Mouse (Mus musculus): ENCODE measurements around the gene Tfap4. TPM values are rescaled to one million over a fixed set of nuclear protein-coding genes. Genes with fewer than 3 reads are reported as not detected.
"Not testable (repeated sequence)": the region's sequence is repeated elsewhere in the genome, so short reads cannot be mapped to it uniquely, and the experiment has no call there.

Tfap4 gene
- total RNA-seq, 2 experiments from 2014 or later = 3.2 to 7.9 TPM

DNA sequence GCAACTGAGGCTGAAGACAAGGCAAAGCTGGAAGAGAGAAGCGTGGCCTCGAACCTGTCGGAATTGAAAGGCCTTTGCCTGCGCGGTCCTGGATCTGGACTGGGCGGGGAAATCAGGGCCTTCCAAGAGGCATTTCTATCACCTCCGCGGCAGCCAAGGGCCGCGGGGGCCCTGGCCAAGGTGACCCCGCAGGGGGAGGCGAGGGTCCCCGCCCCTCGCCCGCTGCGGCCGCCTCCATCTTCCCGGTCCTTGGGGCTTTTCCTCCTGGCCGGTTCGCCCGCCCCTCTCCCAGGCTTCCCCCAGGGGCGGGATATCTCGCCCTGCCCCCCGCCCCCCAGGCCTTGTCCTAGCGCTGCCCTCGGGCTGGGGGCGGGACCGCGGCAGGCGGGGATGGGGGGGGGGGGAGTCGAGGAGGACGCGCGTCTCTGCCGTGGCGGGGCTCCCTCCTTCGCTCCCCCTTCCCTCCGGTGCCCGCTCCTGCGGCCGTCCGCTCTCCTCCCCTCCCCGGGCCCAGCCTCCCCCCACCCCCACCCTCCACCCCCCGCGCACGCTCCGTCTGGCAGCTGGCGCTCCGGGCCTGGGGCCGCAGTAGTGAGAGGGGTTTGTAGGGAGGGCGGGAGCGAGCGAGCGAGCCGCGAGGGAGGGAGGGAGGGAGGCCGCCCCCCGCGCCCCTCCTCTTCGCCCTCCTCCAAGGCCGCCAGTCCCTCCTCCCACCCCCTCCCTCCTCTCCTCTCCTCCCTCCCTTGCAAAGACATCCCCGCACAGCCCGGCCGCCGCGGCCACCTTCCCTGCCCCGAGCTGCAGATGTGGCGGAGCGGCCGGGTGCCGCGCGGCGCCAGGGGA, 34.5 kb upstream of the Tfap4 start, which contains the start of gene Glis2:
TSS of gene Glis2 (plus strand) at position 743 of the 843 bp plus-strand sequence.
- DNase-seq = peak; percentile 78 to 82

DNA sequence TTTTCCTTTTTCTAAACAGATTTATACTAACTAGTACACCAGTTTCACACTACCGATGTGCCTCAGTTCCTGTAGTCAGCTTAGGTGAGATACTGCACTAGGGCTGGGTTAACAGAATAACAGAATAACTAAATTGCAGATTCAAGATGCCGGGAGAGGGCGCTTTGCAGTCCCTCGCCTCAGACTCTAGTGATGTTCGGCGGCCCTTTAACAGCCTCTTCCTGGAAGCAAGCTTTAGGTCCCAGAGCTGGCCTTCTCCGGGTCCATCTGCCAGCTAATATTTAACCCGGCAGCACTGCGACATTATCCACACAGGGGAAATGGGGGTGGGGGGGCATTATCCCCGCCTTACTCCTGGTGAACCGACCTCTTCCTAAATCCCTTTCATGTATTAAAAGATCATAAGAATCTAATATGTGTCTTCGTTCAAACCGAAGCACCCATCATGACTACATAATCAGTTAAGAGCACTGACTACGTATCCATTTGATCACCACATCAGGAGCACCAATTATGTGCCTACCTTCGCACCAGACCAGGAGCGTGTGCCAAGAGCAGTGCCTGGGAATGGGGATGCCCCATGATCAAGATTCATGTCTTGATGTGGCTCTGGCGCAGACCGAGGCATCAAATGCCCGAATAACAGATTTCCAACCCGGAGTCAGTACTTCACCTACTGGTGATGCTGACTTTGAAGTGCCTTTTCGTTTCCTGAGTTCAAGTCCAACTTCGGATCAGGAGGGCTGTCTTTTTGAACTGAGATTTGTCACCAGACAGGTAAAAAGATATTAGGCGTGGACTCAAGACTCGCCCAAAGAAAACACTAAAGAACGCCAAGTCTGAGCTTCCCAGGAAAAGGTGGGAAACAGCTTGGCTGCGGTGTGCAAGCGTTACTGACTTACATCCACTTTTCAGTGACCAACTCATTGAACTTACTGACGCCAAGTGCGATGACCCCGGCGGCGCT, 33.5 kb upstream of the Tfap4 start:
- peak; percentile 59 to 70 for DNase-seq

DNA sequence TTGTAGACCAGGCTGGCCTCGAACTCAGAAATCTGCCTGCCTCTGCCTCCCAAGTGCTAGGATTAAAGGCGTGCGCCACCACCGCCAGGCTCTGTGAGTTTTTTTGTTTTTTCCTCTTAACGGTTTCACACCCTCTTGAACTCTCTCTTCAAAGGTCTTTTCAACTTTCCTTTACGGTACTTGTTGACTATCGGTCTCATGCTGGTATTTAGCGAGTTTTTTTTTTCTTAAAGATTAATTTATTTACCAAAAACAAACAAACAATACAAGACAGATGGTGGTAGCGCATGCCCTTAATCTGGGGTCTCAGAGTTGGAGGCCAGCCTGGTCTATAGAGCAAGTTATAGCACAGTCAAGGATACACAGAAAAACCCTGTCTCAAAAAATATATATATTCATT, 30.6 kb upstream of the Tfap4 start:
- DNase-seq = no peak

DNA sequence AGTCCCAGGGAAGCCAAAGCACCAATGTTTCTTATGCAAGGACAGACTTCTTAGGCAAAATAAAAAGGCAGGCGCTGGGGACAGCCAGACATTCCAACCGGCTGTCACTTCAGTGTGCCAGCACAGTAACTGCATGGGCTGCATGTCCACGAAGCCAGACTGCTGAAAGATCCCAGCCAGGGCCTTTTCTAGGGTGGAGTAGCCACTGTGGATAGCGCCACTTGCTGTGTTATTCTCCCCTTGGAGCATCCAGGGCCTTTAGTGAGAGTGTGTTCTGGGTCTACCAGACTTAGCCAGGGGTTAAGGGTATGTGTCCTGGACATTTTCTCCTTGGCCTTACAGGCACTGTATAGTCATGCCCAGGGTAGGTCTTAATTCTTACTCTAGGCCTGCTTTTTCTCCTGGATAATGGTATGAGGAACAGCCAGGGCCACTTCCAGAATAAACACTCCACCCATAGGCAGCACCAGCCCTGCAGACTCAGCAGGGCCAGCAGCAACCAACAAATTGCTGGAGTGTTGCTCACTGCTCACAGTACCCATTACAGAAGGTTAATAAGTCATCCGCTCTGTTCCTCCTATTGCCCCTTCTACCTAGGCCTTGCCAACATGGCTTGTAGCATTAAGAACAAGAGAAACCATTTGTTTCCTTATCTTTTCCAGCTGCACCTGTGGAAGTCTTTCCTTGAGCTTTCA, 28.0 kb upstream of the Tfap4 start:
- DNase-seq = no peak

DNA sequence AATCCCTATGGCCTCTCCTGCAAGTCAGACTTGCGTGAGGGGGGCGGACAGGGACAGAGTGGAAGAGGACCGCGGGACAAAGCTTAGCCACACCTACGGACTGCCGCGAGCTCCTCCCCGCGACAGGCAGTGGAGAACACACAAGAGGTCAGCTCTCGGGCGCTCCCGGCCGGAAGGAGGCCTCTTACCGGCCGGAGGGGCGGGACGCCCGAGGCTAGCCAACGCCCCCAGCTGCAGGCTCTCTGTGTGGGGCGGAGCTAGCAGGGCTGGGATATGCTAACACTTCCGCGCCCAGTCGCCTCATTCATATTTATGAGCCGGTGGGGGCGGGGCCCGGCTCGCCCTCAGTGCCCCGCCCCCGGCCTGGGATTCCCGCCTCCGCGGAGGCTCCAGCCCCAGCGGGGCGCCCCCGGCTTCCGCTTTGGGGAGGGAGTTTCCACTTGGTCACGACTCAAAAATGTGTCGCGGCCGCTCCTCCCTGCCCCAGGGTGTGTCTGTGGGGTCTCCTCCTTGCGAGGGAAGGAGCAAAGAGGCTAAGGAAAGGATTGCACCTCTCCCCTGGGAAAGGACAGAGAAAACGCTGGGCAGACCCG, 27.0 kb upstream of the Tfap4 start:
- peak; percentile 98 to 99 for DNase-seq

DNA sequence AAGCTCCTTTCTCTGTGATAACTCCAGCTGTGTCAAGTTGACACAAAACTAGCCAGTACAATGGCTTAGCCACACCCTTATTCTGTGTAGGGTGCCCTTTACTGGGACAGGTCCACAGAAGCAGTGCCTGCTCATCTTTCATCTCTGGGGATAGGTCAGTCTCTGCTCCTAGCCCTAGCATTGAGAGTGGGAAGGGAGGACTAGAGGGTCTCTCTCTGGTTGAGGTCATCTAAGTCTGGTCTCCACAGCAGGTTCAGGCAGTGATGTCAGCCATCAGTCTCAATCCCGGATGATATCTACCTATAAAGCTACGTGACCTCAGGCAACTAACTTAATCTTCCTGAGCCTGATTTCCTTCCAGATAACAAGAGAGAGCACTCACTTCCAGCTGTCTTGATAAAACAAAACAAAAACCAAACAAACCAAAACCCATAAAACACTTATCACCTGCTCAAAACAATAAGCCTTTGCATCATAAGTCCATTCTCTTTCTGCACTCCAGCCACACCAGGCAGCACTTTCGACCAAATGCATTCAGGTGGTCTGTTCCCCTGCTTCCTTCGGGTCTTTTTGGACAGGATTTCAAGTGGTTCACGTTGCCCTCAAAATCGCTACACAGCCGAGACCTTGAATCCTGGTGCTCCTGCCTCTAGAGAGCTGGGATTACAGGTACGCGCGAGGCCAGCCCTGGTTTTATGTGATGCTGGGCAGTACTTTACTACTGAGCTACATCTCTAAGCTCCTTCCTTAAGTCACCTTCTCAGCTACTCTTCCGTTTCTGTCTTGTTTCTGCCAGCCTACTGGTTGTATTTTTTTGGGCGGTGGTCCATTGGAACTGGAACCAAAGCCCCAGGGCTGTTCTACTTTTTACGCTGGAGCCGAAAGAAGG, 26.2 kb upstream of the Tfap4 start:
- DNase-seq = no peak

DNA sequence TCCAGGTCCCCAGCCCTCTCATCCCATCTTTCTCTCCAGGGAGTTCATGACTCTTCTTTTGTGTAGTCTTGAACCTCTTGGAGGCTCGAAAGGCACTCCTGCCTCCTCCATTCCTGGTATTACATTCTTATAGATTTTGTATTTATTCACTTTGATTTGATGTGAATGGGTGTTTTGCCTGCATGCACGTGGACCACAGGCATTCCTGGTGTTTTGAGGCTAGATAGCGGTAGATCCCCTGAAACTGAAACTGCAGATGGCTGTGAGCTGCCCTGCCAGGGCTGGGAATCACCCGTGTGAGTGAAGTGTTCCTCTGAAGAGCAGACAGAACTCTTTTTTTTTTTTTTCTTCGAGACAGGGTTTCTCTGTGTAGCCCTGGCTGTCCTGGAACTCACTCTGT, 24.8 kb upstream of the Tfap4 start:
- no peak for DNase-seq

DNA sequence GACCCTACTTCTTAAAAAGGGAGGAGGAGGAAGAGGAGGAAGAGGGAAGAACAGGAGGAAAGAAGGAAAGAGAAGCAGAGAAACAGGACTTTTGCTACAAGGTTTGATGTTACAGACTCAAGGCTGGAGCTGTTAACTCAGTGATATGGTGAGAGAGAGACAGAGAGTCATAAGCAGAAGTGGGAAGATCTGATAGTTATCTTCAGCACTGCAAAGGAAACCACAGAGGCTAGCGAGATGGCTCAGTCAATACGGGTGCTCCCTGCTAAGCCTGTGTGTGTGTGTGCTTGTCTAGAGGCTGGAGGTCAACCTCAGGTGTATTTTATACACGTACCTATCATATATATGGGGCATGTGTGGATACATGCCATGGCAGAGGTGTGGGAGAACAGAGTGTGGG, 24.2 kb upstream of the Tfap4 start:
- DNase-seq = no peak

DNA sequence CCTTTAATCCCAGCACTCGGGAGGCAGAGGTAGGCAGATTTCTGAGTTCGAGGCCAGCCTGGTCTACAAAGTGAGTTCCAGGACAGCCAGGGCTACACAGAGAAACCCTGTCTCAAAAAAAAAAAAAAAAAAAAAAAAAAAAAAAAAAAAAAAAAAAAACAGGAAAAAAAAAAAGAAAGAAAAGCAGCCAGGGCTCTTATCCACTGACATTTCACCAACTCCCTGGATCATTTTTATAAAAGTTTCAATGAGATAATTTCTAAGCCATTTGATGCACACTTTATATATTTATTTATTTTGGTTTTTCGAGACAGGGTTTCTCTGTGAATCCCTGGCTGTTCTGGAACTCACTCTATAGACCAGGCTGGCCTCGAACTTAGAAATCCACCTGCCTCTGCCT, 21.5 kb upstream of the Tfap4 start:
- not testable (repeated sequence) for DNase-seq

DNA sequence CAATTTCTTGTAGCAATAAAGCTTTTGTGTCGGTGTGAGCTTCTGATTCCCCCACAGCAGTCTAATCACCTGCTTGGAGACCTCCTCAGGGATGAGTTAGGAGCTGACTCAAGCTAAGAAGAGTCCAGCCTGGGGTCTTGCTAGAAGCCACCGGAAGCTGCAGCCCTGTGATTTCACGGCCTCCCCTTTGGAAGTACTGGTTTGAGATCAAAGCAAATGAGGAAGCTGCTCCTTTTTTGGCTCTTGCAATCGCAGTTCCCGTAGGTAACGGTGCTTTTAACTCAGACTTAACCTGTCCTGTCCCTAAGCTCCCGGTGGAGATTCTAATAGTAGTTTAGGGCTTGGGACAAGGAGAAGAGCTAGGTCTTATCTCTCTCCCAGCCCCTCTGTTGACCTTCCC, 19.0 kb upstream of the Tfap4 start:
- no peak for DNase-seq

DNA sequence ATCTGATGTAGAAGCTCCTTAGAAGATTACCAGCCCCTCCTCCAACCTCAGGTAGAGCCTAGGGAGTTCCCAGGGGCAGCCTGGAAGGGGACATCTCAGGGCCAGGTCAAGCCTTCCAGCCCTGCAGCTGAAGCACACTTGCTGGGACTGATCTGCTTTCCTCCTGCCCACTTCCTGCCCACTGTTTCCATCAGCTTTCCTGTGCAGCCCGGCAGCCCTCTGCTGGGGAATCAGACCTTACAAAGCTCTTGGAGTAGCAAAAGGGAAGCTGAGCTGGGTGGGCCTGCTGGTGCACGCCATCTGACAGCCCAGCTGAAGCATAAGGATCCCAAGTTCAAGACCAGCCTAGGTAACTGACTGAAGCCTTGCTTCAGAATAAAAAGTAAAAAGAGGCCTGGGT, 17.2 kb upstream of the Tfap4 start:
- DNase-seq = no peak

DNA sequence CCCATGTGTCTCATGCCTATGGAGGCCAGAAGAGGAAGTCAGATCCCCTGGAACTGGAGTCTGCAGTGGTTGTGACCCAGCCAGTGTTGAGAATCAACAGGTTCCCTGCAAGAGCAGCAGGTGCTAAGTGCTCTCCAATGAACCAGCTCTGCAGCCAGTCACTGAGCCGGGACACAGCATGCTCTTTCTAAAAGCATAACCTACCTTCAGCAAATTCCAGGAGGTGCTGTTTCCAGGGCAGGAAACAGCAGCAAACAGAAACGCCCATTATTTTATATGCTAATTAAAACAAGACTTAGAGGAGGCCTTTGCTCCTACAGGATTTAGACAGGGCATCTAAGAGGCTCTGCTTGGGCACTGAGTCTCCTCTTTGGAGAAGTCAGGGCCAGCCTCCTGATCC, 16.4 kb upstream of the Tfap4 start:
- DNase-seq = no peak

DNA sequence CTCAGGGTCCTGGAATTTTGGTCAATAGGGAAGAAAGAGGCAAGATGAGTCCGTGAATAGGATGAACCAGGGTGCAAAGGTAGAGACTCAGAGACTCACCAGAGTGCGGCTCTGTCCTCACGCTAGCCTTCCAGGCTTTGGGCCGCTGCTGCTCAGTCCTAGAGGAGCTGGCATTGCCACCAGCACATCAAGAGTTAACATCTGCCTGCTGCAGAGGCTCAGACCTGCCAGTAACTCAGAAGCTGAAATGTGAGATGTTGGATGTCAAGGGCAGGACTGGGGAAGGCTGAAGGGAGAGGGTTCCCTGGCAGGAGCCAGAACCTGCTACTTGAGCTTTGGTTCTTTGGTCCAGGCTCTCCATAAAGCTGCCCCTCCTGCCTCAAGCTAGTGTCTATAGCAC, 11.1 kb upstream of the Tfap4 start:
- DNase-seq = no peak

DNA sequence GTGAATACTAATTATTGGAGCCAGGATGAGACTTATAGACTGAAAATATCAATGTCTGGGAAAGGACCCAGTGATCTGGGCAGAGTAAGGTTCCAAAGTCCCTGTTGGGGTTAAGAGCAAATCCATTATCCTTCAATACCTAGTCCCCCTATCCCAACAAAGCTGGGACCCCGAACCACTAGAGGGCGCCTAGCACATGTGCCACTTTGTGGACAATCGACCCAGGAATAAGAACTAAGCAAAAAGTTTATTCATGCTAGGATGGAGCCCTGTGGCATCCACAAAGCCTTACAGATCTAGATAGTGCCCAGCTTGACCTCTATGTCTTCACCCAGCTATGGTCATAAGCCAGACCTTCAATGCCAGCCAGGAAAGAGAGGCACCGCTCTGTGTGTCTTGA, 8.3 kb upstream of the Tfap4 start:
- peak; percentile 90 to 92 for DNase-seq

DNA sequence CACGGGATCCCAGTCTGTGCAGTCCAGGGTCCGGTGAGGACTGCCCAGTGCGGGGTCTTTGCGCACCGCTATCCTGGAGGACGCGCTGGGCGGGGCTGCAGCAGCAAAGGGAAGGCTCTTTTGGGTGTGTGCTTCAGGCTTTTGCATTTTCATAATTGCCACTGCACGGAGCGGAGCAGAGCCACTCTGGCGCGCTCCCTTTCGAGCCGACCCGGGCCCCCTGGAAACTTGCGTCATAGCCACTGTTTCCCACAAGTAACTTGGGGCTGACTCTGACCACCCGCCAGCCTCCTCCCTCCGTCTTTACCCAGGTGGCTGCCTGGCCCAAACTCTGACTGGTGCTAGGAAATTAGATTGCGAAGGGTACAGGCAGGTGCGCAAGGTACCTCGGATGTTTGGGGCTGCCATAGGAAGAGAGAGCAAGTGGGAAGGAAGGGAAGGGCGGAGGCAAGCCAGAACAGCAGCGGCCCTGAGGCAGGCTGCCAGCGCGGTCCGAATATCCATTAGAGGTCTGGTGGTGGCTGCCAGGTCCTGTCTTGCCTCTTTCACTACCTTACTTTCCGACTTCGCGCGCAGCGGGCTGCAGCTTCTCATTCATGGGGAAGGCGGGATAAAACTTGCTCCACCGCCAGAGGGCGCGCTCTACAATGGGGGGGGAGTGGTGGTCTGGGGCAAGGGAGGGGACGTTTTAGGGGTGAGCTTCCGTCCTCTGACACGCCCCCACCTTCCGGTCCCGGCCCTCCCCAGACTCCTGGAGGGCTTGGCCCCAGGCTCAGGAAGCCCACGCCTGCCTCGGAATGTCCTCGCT, 695 bp upstream of the Tfap4 start:
- peak; percentile 80 to 83 for DNase-seq

DNA sequence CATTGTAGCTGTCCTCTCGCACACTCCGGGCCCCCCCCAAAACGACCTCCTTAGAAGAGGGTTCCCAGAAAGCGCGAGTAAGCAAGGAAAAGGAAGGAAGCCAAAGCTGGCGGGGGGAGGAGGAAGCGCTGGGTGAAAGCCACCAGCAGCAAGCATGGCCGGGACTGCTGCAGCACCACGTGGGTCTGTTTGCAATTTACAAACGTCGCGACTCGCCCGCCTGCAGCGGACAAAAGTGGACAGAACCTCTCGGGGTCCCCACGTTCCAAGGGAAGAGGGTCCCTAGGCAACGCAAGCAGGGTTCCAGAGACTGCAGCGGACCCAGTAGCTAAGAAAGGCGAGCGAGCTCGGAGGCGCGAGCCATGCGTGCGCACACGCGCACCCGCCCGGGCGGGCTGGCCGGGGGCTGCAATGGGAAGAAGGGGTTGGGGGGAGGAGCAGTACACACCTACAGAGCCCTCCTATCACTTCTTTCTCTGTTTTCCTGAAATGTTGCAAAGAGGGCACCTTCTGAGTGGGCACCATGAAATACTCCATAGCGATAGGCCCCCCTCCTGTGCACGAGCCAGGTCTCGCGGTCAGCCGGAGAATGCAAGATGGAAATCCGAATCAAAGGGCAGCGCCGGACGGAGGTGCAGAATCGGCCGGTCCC, 548 bp downstream of the Tfap4 start:
- DNase-seq = peak; percentile 67 to 81

DNA sequence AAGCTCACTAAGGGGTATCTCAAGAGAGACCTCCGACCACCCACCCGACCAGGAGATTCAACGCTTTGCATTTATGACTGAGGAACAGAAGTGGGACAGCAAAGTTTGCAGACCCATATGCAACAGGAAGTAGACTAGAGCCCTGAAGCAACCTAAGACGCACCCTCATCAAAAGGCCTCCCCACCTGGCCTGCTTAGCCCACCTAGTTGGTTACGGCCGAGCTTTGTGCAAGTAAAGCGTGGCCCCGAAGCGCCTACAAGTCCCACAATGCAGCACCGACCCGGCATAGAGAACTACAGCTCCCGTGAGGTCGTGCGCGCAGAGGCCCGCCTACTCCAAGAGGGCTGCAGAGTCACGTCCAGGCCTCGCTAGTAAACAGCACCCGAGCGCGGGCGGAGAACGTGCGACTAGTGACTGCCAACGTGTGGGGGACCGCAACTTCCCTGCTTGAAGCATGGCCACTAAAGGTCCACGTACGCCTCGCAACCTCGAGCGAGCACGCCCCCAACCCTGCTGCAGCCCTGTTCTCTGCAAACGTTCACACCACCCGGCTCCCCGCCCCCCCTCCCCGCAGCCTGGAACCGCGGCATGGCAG, 1.2 kb downstream of the Tfap4 start:
- peak; percentile 92 to 93 for DNase-seq

DNA sequence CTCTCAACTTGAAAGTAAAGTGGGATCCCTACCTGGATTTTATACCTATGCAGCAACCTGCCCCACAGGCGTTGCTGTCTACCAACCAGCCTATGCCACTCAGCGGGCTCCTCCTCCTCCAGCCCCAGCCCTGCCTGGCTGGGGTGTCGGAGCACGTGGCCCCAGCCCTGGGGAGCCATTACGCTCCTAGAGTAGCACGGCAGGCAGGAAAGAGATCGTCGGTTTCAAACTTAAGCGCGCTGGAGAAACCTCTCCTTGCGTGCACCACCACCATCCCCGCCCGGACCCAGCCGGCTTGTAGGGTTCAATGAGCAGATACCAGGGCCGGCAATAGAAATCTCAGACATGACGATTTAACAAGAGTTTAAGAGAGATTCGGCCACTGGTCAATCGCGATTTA, 1.7 kb downstream of the Tfap4 start:
- DNase-seq = peak; percentile 81 to 88

DNA sequence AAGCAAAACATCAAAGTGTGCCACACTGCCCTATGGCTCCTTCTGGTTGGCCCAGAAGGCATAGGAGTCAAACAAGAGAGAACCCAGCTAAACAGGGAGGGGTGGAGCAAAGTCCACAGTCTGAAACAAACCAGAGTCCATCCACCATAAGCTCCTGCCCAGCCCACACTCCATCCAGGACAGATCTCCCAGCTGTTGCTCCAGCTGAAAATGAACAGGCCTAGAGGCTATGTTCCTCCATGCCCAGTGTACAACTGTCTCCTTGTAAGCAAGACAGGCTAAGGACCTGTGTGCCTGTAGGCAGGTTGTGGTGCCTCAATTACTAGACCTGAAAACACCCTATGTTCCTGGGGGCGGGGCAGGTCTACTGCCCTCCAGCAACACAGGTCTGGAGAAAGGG, 2.6 kb downstream of the Tfap4 start:
- DNase-seq = no peak
